Mouse (Mus musculus): Measurements from ENCODE around the gene Adgrv1. TPM values are rescaled to one million over a fixed set of nuclear protein-coding genes. Genes with fewer than 3 reads are reported as not detected.

The Adgrv1 gene
- polyA plus RNA-seq, 1 experiment from 2014 or later, result 0.66 TPM

- H3K4me1 ChIP-seq, result no peaks in the 10 kb centered on the region
- 66% methylated on average over 2 of the region's 2 CpGs for WGBS
- no peak for ATAC-seq (ENCODE audit: extremely low read depth, insufficient number of reproducible peaks, low FRiP score, low TSS enrichment)
- no peaks in the 10 kb centered on the region for H3K27me3 ChIP-seq (replicated peaks)
- no peaks in the 10 kb centered on the region for H3K9me3 ChIP-seq
- H3K36me3 ChIP-seq, result no peaks in the 10 kb centered on the region
- no peak overlapping the region for H3K27ac ChIP-seq (replicated peaks)
- H3K4me2 ChIP-seq, result no peak overlapping the region
- no peak overlapping the region for H3K4me3 ChIP-seq
- H3K9ac ChIP-seq, result no peak overlapping the region
These were observed 398.9 kb downstream of the Adgrv1 start for GRCm38 (mm10) chr13:81234031-81234430.

GRCm38 (mm10) chr13:81232839-81233238 is 400.1 kb downstream of the Adgrv1 start:
- Histone ChIP-seq H3K36me3 (no peaks in the 10 kb centered on the region), H3K9me3 (no peaks in the 10 kb centered on the region), H3K4me1 (no peaks in the 10 kb centered on the region), H3K27me3 (replicated peaks) (no peaks in the 10 kb centered on the region), H3K4me3 (no peak overlapping the region), H3K27ac (replicated peaks) (no peak overlapping the region), H3K9ac (no peak overlapping the region), H3K4me2 (no peak overlapping the region)
- ATAC-seq (ENCODE audit: extremely low read depth, insufficient number of reproducible peaks, low FRiP score, low TSS enrichment), result no peak

- H3K36me3 ChIP-seq, result no peaks in the 10 kb centered on the region
- no peak overlapping the region for H3K4me2 ChIP-seq
- H3K27me3 ChIP-seq (replicated peaks), result no peaks in the 10 kb centered on the region
- H3K4me1 ChIP-seq, result no peaks in the 10 kb centered on the region
- ATAC-seq (ENCODE audit: extremely low read depth, insufficient number of reproducible peaks, low FRiP score, low TSS enrichment), result no peak
- peak overlapping the region; percentile 37; the same call in 1 of the 2 replicates for H3K27ac ChIP-seq (replicated peaks)
- no peak overlapping the region for H3K9ac ChIP-seq
- no peak overlapping the region for H3K4me3 ChIP-seq
- H3K9me3 ChIP-seq, result no peaks in the 10 kb centered on the region
- 51% methylated on average over 4 of the region's 4 CpGs for WGBS
These were observed 402.8 kb downstream of the Adgrv1 start for GRCm38 (mm10) chr13:81230161-81230560.

GRCm38 (mm10) chr13:81223768-81224167 is 409.2 kb downstream of the Adgrv1 start:
- Histone ChIP-seq H3K27ac (replicated peaks) (no peak overlapping the region), H3K4me1 (no peaks in the 10 kb centered on the region), H3K36me3 (no peaks in the 10 kb centered on the region), H3K27me3 (replicated peaks) (no peaks in the 10 kb centered on the region), H3K9me3 (no peaks in the 10 kb centered on the region), H3K4me2 (no peak overlapping the region), H3K4me3 (no peak overlapping the region), H3K9ac (no peak overlapping the region)
- no peak for ATAC-seq (ENCODE audit: extremely low read depth, insufficient number of reproducible peaks, low FRiP score, low TSS enrichment)
- WGBS, result 75% methylated on average over 3 of the region's 3 CpGs

- 71% methylated on average over 1 of the region's 1 CpGs for WGBS
- Histone ChIP-seq H3K36me3 (no peaks in the 10 kb centered on the region), H3K9ac (no peak overlapping the region), H3K27me3 (replicated peaks) (no peaks in the 10 kb centered on the region), H3K4me3 (no peak overlapping the region), H3K4me1 (no peaks in the 10 kb centered on the region), H3K4me2 (no peak overlapping the region), H3K9me3 (no peaks in the 10 kb centered on the region), H3K27ac (replicated peaks) (no peak overlapping the region)
- no peak for ATAC-seq (ENCODE audit: extremely low read depth, insufficient number of reproducible peaks, low FRiP score, low TSS enrichment)
These were observed 410.6 kb downstream of the Adgrv1 start for GRCm38 (mm10) chr13:81222377-81222776.

GRCm38 (mm10) chr13:81211436-81211835 is 421.5 kb downstream of the Adgrv1 start:
- no peaks in the 10 kb centered on the region for H3K4me1 ChIP-seq
- 47% methylated on average over 1 of the region's 1 CpGs for WGBS
- ATAC-seq (ENCODE audit: extremely low read depth, insufficient number of reproducible peaks, low FRiP score, low TSS enrichment), result no peak

GRCm38 (mm10) chr13:81210516-81210915 is 422.4 kb downstream of the Adgrv1 start:
- no peak overlapping the region for H3K9ac ChIP-seq
- no peak overlapping the region for H3K4me2 ChIP-seq
- H3K36me3 ChIP-seq, result no peaks in the 10 kb centered on the region
- H3K4me3 ChIP-seq, result no peak overlapping the region
- no peaks in the 10 kb centered on the region for H3K27me3 ChIP-seq (replicated peaks)
- WGBS, result 79% methylated on average over 2 of the region's 2 CpGs
- H3K27ac ChIP-seq (replicated peaks), result no peak overlapping the region
- H3K9me3 ChIP-seq, result peaks cover 6% of the 10 kb centered on the region; the same call in 1 of the 2 replicates
- no peaks in the 10 kb centered on the region for H3K4me1 ChIP-seq
- no peak for ATAC-seq (ENCODE audit: extremely low read depth, insufficient number of reproducible peaks, low FRiP score, low TSS enrichment)

More at GRCm38 (mm10) chr13:81211436-81211835, 421.5 kb downstream of the Adgrv1 start:
- H3K27me3 ChIP-seq (replicated peaks), result no peaks in the 10 kb centered on the region
- no peak overlapping the region for H3K4me3 ChIP-seq
- peaks cover 6% of the 10 kb centered on the region; the same call in 1 of the 2 replicates for H3K9me3 ChIP-seq
- H3K4me2 ChIP-seq, result no peak overlapping the region
- no peak overlapping the region for H3K27ac ChIP-seq (replicated peaks)
- no peaks in the 10 kb centered on the region for H3K36me3 ChIP-seq
- H3K9ac ChIP-seq, result no peak overlapping the region

GRCm38 (mm10) chr13:81209815-81210214 is 423.1 kb downstream of the Adgrv1 start:
- no peaks in the 10 kb centered on the region for H3K27me3 ChIP-seq (replicated peaks)
- H3K36me3 ChIP-seq, result no peaks in the 10 kb centered on the region
- no peaks in the 10 kb centered on the region for H3K4me1 ChIP-seq
- no peak overlapping the region for H3K27ac ChIP-seq (replicated peaks)
- 74% methylated on average over 3 of the region's 3 CpGs for WGBS
- H3K9me3 ChIP-seq, result peaks cover 6% of the 10 kb centered on the region; the same call in 1 of the 2 replicates
- H3K4me2 ChIP-seq, result no peak overlapping the region
- H3K9ac ChIP-seq, result no peak overlapping the region
- no peak overlapping the region for H3K4me3 ChIP-seq
- ATAC-seq (ENCODE audit: extremely low read depth, insufficient number of reproducible peaks, low FRiP score, low TSS enrichment), result no peak

- no peak overlapping the region for H3K4me2 ChIP-seq
- H3K9ac ChIP-seq, result no peak overlapping the region
- H3K4me1 ChIP-seq, result no peaks in the 10 kb centered on the region
- H3K9me3 ChIP-seq, result no peaks in the 10 kb centered on the region
- H3K27me3 ChIP-seq (replicated peaks), result no peaks in the 10 kb centered on the region
- H3K27ac ChIP-seq (replicated peaks), result no peak overlapping the region
- H3K36me3 ChIP-seq, result no peaks in the 10 kb centered on the region
- no peak for ATAC-seq (ENCODE audit: extremely low read depth, insufficient number of reproducible peaks, low FRiP score, low TSS enrichment)
- no peak overlapping the region for H3K4me3 ChIP-seq
- 43% methylated on average over 1 of the region's 1 CpGs for WGBS
These were observed 424.8 kb downstream of the Adgrv1 start for GRCm38 (mm10) chr13:81208106-81208613.

GRCm38 (mm10) chr13:81181966-81182908 is 450.7 kb downstream of the Adgrv1 start:
- no peak overlapping the region for H3K4me3 ChIP-seq
- H3K4me2 ChIP-seq, result no peak overlapping the region
- H3K4me1 ChIP-seq, result peaks cover 15% of the 10 kb centered on the region
- H3K36me3 ChIP-seq, result no peaks in the 10 kb centered on the region
- no peaks in the 10 kb centered on the region for H3K27me3 ChIP-seq (replicated peaks)
- 0 out of 2 replicates have a peak overlapping the region, but pooled peaks have one; percentile 15 for H3K27ac ChIP-seq (replicated peaks)
- ATAC-seq (ENCODE audit: extremely low read depth, insufficient number of reproducible peaks, low FRiP score, low TSS enrichment), result no peak
- H3K9ac ChIP-seq, result no peak overlapping the region
- no peaks in the 10 kb centered on the region for H3K9me3 ChIP-seq
- WGBS, result 61% methylated on average over 12 of the region's 12 CpGs

GRCm38 (mm10) chr13:81181459-81181858 is 451.5 kb downstream of the Adgrv1 start:
- peaks cover 14% of the 10 kb centered on the region for H3K4me1 ChIP-seq
- H3K36me3 ChIP-seq, result no peaks in the 10 kb centered on the region
- no peaks in the 10 kb centered on the region for H3K9me3 ChIP-seq
- no peaks in the 10 kb centered on the region for H3K27me3 ChIP-seq (replicated peaks)
- 52% methylated on average over 4 of the region's 4 CpGs for WGBS
- no peak overlapping the region for H3K9ac ChIP-seq
- H3K27ac ChIP-seq (replicated peaks), result no peak overlapping the region
- H3K4me3 ChIP-seq, result no peak overlapping the region
- ATAC-seq (ENCODE audit: extremely low read depth, insufficient number of reproducible peaks, low FRiP score, low TSS enrichment), result no peak
- H3K4me2 ChIP-seq, result no peak overlapping the region

All from heart, embryonic 13.5 days (tissue).